9 mouse cellular contexts compared by ENCODE assay signal in genomic region chr14:55713007-55713728, GRCm38 (mm10). TPM values are rescaled to one million over a fixed set of nuclear protein-coding genes. Genes with fewer than 3 reads are reported as not detected.
DNase-seq lines count a peak whose midpoint lies in the region; ATAC-seq and TF ChIP-seq lines count a peak whose summit lies in the region.
"Had no signal": no experiment of that assay in that cellular context is flagged by ENCODE, and none has a peak within 500 bp of the region (broad histone marks: within the 10 kb centered on the region; RNA-seq: fewer than 3 reads in every experiment).

No protein-coding gene starts in this region.

- H3K27ac ChIP-seq in hindbrain, embryonic 10.5 days, result peak overlapping the region; percentile 29; the same call in 1 of the 2 replicates
- H3K27ac ChIP-seq in hindbrain, postnatal 0 days, result no peak overlapping the region
- no peak overlapping the region for H3K27ac ChIP-seq in embryonic facial prominence, embryonic 14.5 days (replicated peaks; ENCODE audit: low read depth, low read length)
- peak overlapping the region; percentile 53 for H3K27ac ChIP-seq in lung, embryonic 16.5 days (ENCODE audit: low read length)
- H3K27ac ChIP-seq: neural tube, embryonic 13.5 days had no signal

- no peak for DNase-seq in hindbrain, embryonic 10.5 days (ENCODE audit: low spot score)
- DNase-seq in hindbrain, postnatal 0 days (ENCODE audit: low spot score), result no peak
- peak; percentile 35 for DNase-seq in embryonic facial prominence, embryonic 14.5 days (ENCODE audit: low spot score)
- DNase-seq in kidney, adult 9 months, result peak; percentile 79
- no peak for DNase-seq in frontal cortex, postnatal 10 days (ENCODE audit: low spot score in 2 of 2)
- DNase-seq in left cerebral cortex, postnatal 25 days (ENCODE audit: low spot score in 2 of 2), result no peak
- no peak for DNase-seq in left cerebral cortex, adult 8-10 months (ENCODE audit: low spot score in 2 of 2)

- peaks cover 22% of the 10 kb centered on the region for H3K36me3 ChIP-seq in hindbrain, embryonic 10.5 days
- no peaks in the 10 kb centered on the region for H3K36me3 ChIP-seq in hindbrain, postnatal 0 days (ENCODE audit: insufficient read depth, low read length)
- peaks cover 17% of the 10 kb centered on the region for H3K36me3 ChIP-seq in embryonic facial prominence, embryonic 14.5 days (ENCODE audit: control insufficient read depth, insufficient read depth, low read length)
- H3K36me3 ChIP-seq in lung, embryonic 16.5 days (ENCODE audit: control insufficient read depth, insufficient read depth, low read length), result peaks cover 2% of the 10 kb centered on the region

- WGBS in hindbrain, embryonic 10.5 days, result 16% methylated on average over 25 of the region's 25 CpGs
- WGBS in hindbrain, postnatal 0 days, result 15% methylated on average over 25 of the region's 25 CpGs
- WGBS in embryonic facial prominence, embryonic 14.5 days, result 17% methylated on average over 25 of the region's 25 CpGs
- WGBS in lung, embryonic 16.5 days, result 9% methylated on average over 25 of the region's 25 CpGs

- H3K27me3 ChIP-seq in hindbrain, embryonic 10.5 days (ENCODE audit: insufficient read depth, poor library complexity, severe bottlenecking), result peaks cover 33% of the 10 kb centered on the region
- 0 out of 2 replicates have a peak, but pooled peaks cover 5% of the 10 kb centered on the region for H3K27me3 ChIP-seq in hindbrain, postnatal 0 days (ENCODE audit: insufficient read depth, low read length)
- peaks cover 15% of the 10 kb centered on the region for H3K27me3 ChIP-seq in embryonic facial prominence, embryonic 14.5 days (replicated peaks; ENCODE audit: control insufficient read depth, insufficient read depth, low read length)
- H3K27me3 ChIP-seq in lung, embryonic 16.5 days (ENCODE audit: control insufficient read depth, insufficient read depth, low read depth, low read length), result no peaks in the 10 kb centered on the region; the same call in 1 of the 2 replicates

- ATAC-seq in hindbrain, postnatal 0 days, result no peak
- ATAC-seq in embryonic facial prominence, embryonic 14.5 days (ENCODE audit: low read depth), result peak; percentile 30; the same call in 1 of the 2 replicates
- peak; percentile 65 for ATAC-seq in lung, embryonic 16.5 days (ENCODE audit: low read depth)

- H3K4me2 ChIP-seq in hindbrain, postnatal 0 days (ENCODE audit: low read depth, low read length), result no peak overlapping the region
- H3K4me2 ChIP-seq in embryonic facial prominence, embryonic 14.5 days (ENCODE audit: low read depth, low read length), result peak overlapping the region; percentile 44
- H3K4me2 ChIP-seq in lung, embryonic 16.5 days (ENCODE audit: low read depth, low read length), result peak overlapping the region; percentile 53
- H3K4me2 ChIP-seq: neural tube, embryonic 13.5 days had no signal

- no peaks in the 10 kb centered on the region for H3K9me3 ChIP-seq in hindbrain, embryonic 10.5 days
- no peaks in the 10 kb centered on the region for H3K9me3 ChIP-seq in hindbrain, postnatal 0 days (ENCODE audit: low read length)
- H3K9me3 ChIP-seq in embryonic facial prominence, embryonic 14.5 days (ENCODE audit: control insufficient read depth, low read length), result no peaks in the 10 kb centered on the region
- no peaks in the 10 kb centered on the region for H3K9me3 ChIP-seq in lung, embryonic 16.5 days (ENCODE audit: control insufficient read depth, low read length)
- H3K9me3 ChIP-seq: neural tube, embryonic 13.5 days had no signal

- intact Hi-C loops in left cerebral cortex, postnatal 25 days (cut with DNase I), result no loop called here

- no peak overlapping the region for H3K9ac ChIP-seq in hindbrain, postnatal 0 days (replicated peaks; ENCODE audit: low read length)
- H3K9ac ChIP-seq in embryonic facial prominence, embryonic 14.5 days (ENCODE audit: low read depth, low read length), result peak overlapping the region; percentile 46; the same call in 1 of the 2 replicates
- H3K9ac ChIP-seq in lung, embryonic 16.5 days (ENCODE audit: low read length), result peak overlapping the region; percentile 57
- H3K9ac ChIP-seq: neural tube, embryonic 13.5 days had no signal

- peaks cover 13% of the 10 kb centered on the region for H3K4me1 ChIP-seq in hindbrain, embryonic 10.5 days (replicated peaks)
- H3K4me1 ChIP-seq in hindbrain, postnatal 0 days (ENCODE audit: insufficient read depth, low read length), result no peaks in the 10 kb centered on the region; the same call in 1 of the 2 replicates
- H3K4me1 ChIP-seq in embryonic facial prominence, embryonic 14.5 days (ENCODE audit: control insufficient read depth, insufficient read depth, low read length), result no peaks in the 10 kb centered on the region; the same call in 1 of the 2 replicates
- peaks cover 16% of the 10 kb centered on the region for H3K4me1 ChIP-seq in lung, embryonic 16.5 days (replicated peaks; ENCODE audit: control insufficient read depth, insufficient read depth, low read length)
- H3K4me1 ChIP-seq: neural tube, embryonic 13.5 days had no signal

- peak overlapping the region; percentile 37 for H3K4me3 ChIP-seq in hindbrain, embryonic 10.5 days
- no peak overlapping the region for H3K4me3 ChIP-seq in hindbrain, postnatal 0 days (ENCODE audit: low read length)
- H3K4me3 ChIP-seq in embryonic facial prominence, embryonic 14.5 days (ENCODE audit: low read depth, low read length), result peak overlapping the region; percentile 15
- peak overlapping the region; percentile 22 for H3K4me3 ChIP-seq in lung, embryonic 16.5 days (ENCODE audit: low read length)
- H3K4me3 ChIP-seq: neural tube, embryonic 13.5 days had no signal

- TF ChIP-seq CTCF in hindbrain, postnatal 0 days (IDR thresholded peaks at IDR 0.05; ENCODE audit: low read depth), result no peak

RNA-seq across cellular contexts. Expression of gene Tgm1, which starts 0.6 kb away (rescaled TPM):
- 0.34 and 0.81 TPM in 2 replicates for polyA plus RNA-seq in hindbrain, embryonic 10.5 days (2016; fragmentation: Nextera tagmentation; extraction: Ambion mirVana)
- 0.10 and 0.11 TPM in 2 replicates for total RNA-seq in hindbrain, postnatal 0 days (2014; rRNA removed)
- polyA plus RNA-seq in hindbrain, postnatal 0 days (2015; fragmentation: Nextera tagmentation; extraction: Ambion mirVana), result 0.06 and 0.16 TPM in 2 replicates
- polyA plus RNA-seq in embryonic facial prominence, embryonic 14.5 days (2014; fragmentation: Nextera tagmentation; extraction: Ambion mirVana), result 7.1 and 8.0 TPM in 2 replicates
- polyA plus RNA-seq in lung, embryonic 16.5 days (2015; fragmentation: Nextera tagmentation; extraction: Ambion mirVana), result 3.2 and 6.0 TPM in 2 replicates
- not detected for total RNA-seq in left cerebral cortex, postnatal 25 days (2021)
- total RNA-seq in left cerebral cortex, adult 8-10 months (2022), result 1 to 10 TPM in 2 of 4 experiments, not detected in 2; 1.1 to 1.4 TPM

RNA-seq across cellular contexts. Expression of gene Rabggta, which starts 8.9 kb away (rescaled TPM):
- polyA plus RNA-seq in hindbrain, embryonic 10.5 days (2016; fragmentation: Nextera tagmentation; extraction: Ambion mirVana), result 34.7 and 36.3 TPM in 2 replicates
- total RNA-seq in hindbrain, postnatal 0 days (2014; rRNA removed), result 78.7 and 83.8 TPM in 2 replicates
- 50.4 and 51.9 TPM in 2 replicates for polyA plus RNA-seq in hindbrain, postnatal 0 days (2015; fragmentation: Nextera tagmentation; extraction: Ambion mirVana)
- polyA plus RNA-seq in embryonic facial prominence, embryonic 14.5 days (2014; fragmentation: Nextera tagmentation; extraction: Ambion mirVana), result 20.7 and 20.9 TPM in 2 replicates
- 34.2 and 35.0 TPM in 2 replicates for polyA plus RNA-seq in lung, embryonic 16.5 days (2015; fragmentation: Nextera tagmentation; extraction: Ambion mirVana)
- total RNA-seq in left cerebral cortex, postnatal 25 days (2021), result 10 to 100 TPM; 45.6 to 45.8 TPM
- 10 to 100 TPM; 52.2 to 54.7 (median 54.0) TPM for total RNA-seq in left cerebral cortex, adult 8-10 months (2022)

RNA-seq across cellular contexts. Expression of gene Tinf2, which starts 31.5 kb away (rescaled TPM):
- polyA plus RNA-seq in hindbrain, embryonic 10.5 days (2016; fragmentation: Nextera tagmentation; extraction: Ambion mirVana), result 63.4 and 68.9 TPM in 2 replicates
- total RNA-seq in hindbrain, postnatal 0 days (2014; rRNA removed), result 18.7 and 21.9 TPM in 2 replicates
- polyA plus RNA-seq in hindbrain, postnatal 0 days (2015; fragmentation: Nextera tagmentation; extraction: Ambion mirVana), result 23.8 and 27.3 TPM in 2 replicates
- 32.2 and 36.2 TPM in 2 replicates for polyA plus RNA-seq in embryonic facial prominence, embryonic 14.5 days (2014; fragmentation: Nextera tagmentation; extraction: Ambion mirVana)
- polyA plus RNA-seq in lung, embryonic 16.5 days (2015; fragmentation: Nextera tagmentation; extraction: Ambion mirVana), result 45.5 and 46.2 TPM in 2 replicates
- total RNA-seq in left cerebral cortex, postnatal 25 days (2021), result 10 to 100 TPM; 12.9 to 14.8 TPM
- 10 to 100 TPM; 16.3 to 18.2 (median 18.0) TPM for total RNA-seq in left cerebral cortex, adult 8-10 months (2022)

RNA-seq across cellular contexts. Expression of gene Dhrs1, which starts 32.3 kb away (rescaled TPM):
- polyA plus RNA-seq in hindbrain, embryonic 10.5 days (2016; fragmentation: Nextera tagmentation; extraction: Ambion mirVana), result 68.5 and 73.8 TPM in 2 replicates
- total RNA-seq in hindbrain, postnatal 0 days (2014; rRNA removed), result 62.0 and 69.2 TPM in 2 replicates
- polyA plus RNA-seq in hindbrain, postnatal 0 days (2015; fragmentation: Nextera tagmentation; extraction: Ambion mirVana), result 86.0 and 88.3 TPM in 2 replicates
- polyA plus RNA-seq in embryonic facial prominence, embryonic 14.5 days (2014; fragmentation: Nextera tagmentation; extraction: Ambion mirVana), result 76.5 and 83.8 TPM in 2 replicates
- polyA plus RNA-seq in lung, embryonic 16.5 days (2015; fragmentation: Nextera tagmentation; extraction: Ambion mirVana), result 88.5 and 95.0 TPM in 2 replicates
- 10 to 100 TPM; 79.2 to 88.7 TPM for total RNA-seq in left cerebral cortex, postnatal 25 days (2021)
- 100 to 1,000 TPM in 2 of 4 experiments, 10 to 100 TPM in 2; 86.1 to 119 (median 97.8) TPM for total RNA-seq in left cerebral cortex, adult 8-10 months (2022)

RNA-seq across cellular contexts. Expression of gene Nop9, which starts 32.3 kb away (rescaled TPM):
- polyA plus RNA-seq in hindbrain, embryonic 10.5 days (2016; fragmentation: Nextera tagmentation; extraction: Ambion mirVana), result 53.3 and 56.5 TPM in 2 replicates
- total RNA-seq in hindbrain, postnatal 0 days (2014; rRNA removed), result 19.9 and 28.9 TPM in 2 replicates
- 23.0 and 23.5 TPM in 2 replicates for polyA plus RNA-seq in hindbrain, postnatal 0 days (2015; fragmentation: Nextera tagmentation; extraction: Ambion mirVana)
- polyA plus RNA-seq in embryonic facial prominence, embryonic 14.5 days (2014; fragmentation: Nextera tagmentation; extraction: Ambion mirVana), result 32.6 and 36.9 TPM in 2 replicates
- 32.6 and 37.8 TPM in 2 replicates for polyA plus RNA-seq in lung, embryonic 16.5 days (2015; fragmentation: Nextera tagmentation; extraction: Ambion mirVana)
- 10 to 100 TPM; 12.7 to 14.0 TPM for total RNA-seq in left cerebral cortex, postnatal 25 days (2021)
- total RNA-seq in left cerebral cortex, adult 8-10 months (2022), result 10 to 100 TPM in 3 of 4 experiments, 1 to 10 TPM in 1; 9.7 to 11.8 (median 11.0) TPM

Comparison
In these comparisons a context has a peak if more than half of its experiments do, and no peak if none do; other contexts are left out.
1. H3K27ac ChIP-seq: peak in hindbrain, embryonic 10.5 days (single experiment) and lung, embryonic 16.5 days (single experiment); none in hindbrain, postnatal 0 days (single experiment) and embryonic facial prominence, embryonic 14.5 days (single experiment).
2. DNase-seq: peak in embryonic facial prominence, embryonic 14.5 days (single experiment) and kidney, adult 9 months (single experiment); none in hindbrain, embryonic 10.5 days (single experiment), hindbrain, postnatal 0 days (single experiment), frontal cortex, postnatal 10 days (0 of 2), left cerebral cortex, postnatal 25 days (0 of 2) and left cerebral cortex, adult 8-10 months (0 of 2).